Mouse (Mus musculus) embryonic facial prominence, embryonic 12.5 days (tissue): ENCODE results near the gene Clec2h. TPM values are rescaled to one million over a fixed set of nuclear protein-coding genes. Genes with fewer than 3 reads are reported as not detected.
"Not testable (repeated sequence)": the region's sequence is repeated elsewhere in the genome, so short reads cannot be mapped to it uniquely, and the experiment has no call there.

Experiments used
- ATAC-seq: fragments of 200-750 bp; cut with Nextera tagmentation; 2 replicates; pipeline ENCODE4 v1.8.0; 2017; ENCODE audit not compliant: insufficient number of reproducible peaks, insufficient read depth, low FRiP score, low TSS enrichment
- H3K27ac ChIP-seq: fragments of 300-500 bp; sonication (generic); 2 replicates; pipeline ENCODE4 v1.5.1; 2016; ENCODE audit warnings: mild to moderate bottlenecking
- H3K27me3 ChIP-seq: fragments of 300-500 bp; sonication (generic); 2 replicates; pipeline ENCODE4 v1.6.1; 2016; ENCODE audit warnings: mild to moderate bottlenecking, moderate library complexity
- H3K36me3 ChIP-seq: fragments of 300-500 bp; sonication (generic); 2 replicates; pipeline ENCODE4 v1.6.1; 2016; ENCODE audit warnings: mild to moderate bottlenecking
- H3K4me1 ChIP-seq: fragments of 300-500 bp; sonication (generic); 2 replicates; pipeline ENCODE4 v1.6.1; 2016
- H3K4me2 ChIP-seq: fragments of 300-500 bp; sonication (generic); replicated peaks from 2 replicates; pipeline ENCODE4 v1.6.1; 2016; ENCODE audit warnings: mild to moderate bottlenecking, moderate library complexity
- H3K4me3 ChIP-seq: fragments of 300-500 bp; sonication (generic); 2 replicates; pipeline ENCODE4 v1.5.1; 2016; ENCODE audit warnings: mild to moderate bottlenecking
- H3K9ac ChIP-seq: fragments of 300-500 bp; sonication (generic); 2 replicates; pipeline ENCODE4 v1.6.1; 2016; ENCODE audit warnings: mild to moderate bottlenecking, moderate library complexity
- H3K9me3 ChIP-seq: fragments of 300-500 bp; sonication (generic); 2 replicates; pipeline ENCODE4 v1.6.1; 2016; ENCODE audit warnings: mild to moderate bottlenecking, moderate library complexity
- WGBS: fragments of 180-500 bp; shearing (Covaris S2); methylation state at CpG from one replicate; pipeline ENCODE4 v1.1.7; 2016; 5-methylcytosine and 5-hydroxymethylcytosine counted together
- polyA plus RNA-seq: library from polyadenylated mRNA; unstranded; fragments of >200 nt; fragmentation: Nextera tagmentation; extraction: Ambion mirVana; gene quantifications from 2 replicates; pipeline ENCODE4 v1.2.1, GENCODE M21; 2016

Gene Clec2h
- polyA plus RNA-seq, 1 experiment from 2014 or later = not detected

GRCm38 (mm10) chr6:128645708-128646107, 16.5 kb upstream of the Clec2h start:
- H3K27me3 ChIP-seq, H3K4me2 ChIP-seq, ATAC-seq, H3K9me3 ChIP-seq, H3K4me3 ChIP-seq, H3K27ac ChIP-seq, H3K9ac ChIP-seq, H3K4me1 ChIP-seq, H3K36me3 ChIP-seq: not testable (repeated sequence)
- WGBS = 84% methylated on average over 12 of the region's 12 CpGs

- 79% methylated on average over 3 of the region's 3 CpGs for WGBS
- Histone ChIP-seq H3K27me3 (no peaks in the 10 kb centered on the region), H3K9me3 (no peaks in the 10 kb centered on the region), H3K9ac (no peak overlapping the region), H3K36me3 (no peaks in the 10 kb centered on the region), H3K4me1 (no peaks in the 10 kb centered on the region), H3K4me3 (no peak overlapping the region), H3K27ac (no peak overlapping the region), H3K4me2 (no peak overlapping the region)
- ATAC-seq = no peak
Observed at GRCm38 (mm10) chr6:128649681-128650080, 12.5 kb upstream of the Clec2h start.

GRCm38 (mm10) chr6:128650187-128650586, 12.0 kb upstream of the Clec2h start:
- no peak overlapping the region for H3K27ac ChIP-seq
- H3K4me1 ChIP-seq = no peaks in the 10 kb centered on the region
- H3K27me3 ChIP-seq = no peaks in the 10 kb centered on the region
- WGBS = 88% methylated on average over 1 of the region's 1 CpGs
- H3K4me2 ChIP-seq = no peak overlapping the region
- no peaks in the 10 kb centered on the region for H3K9me3 ChIP-seq
- no peak for ATAC-seq
- no peak overlapping the region for H3K4me3 ChIP-seq
- H3K9ac ChIP-seq = no peak overlapping the region
- no peaks in the 10 kb centered on the region for H3K36me3 ChIP-seq

GRCm38 (mm10) chr6:128650827-128651226, 11.4 kb upstream of the Clec2h start:
- H3K9ac ChIP-seq, H3K27me3 ChIP-seq, H3K4me1 ChIP-seq, H3K4me3 ChIP-seq, H3K36me3 ChIP-seq, H3K4me2 ChIP-seq, H3K27ac ChIP-seq, H3K9me3 ChIP-seq, ATAC-seq: not testable (repeated sequence)
- WGBS = 86% methylated on average over 7 of the region's 7 CpGs

GRCm38 (mm10) chr6:128652938-128653337, 9.2 kb upstream of the Clec2h start:
- Histone ChIP-seq H3K36me3 (no peaks in the 10 kb centered on the region), H3K4me3 (no peak overlapping the region), H3K27ac (no peak overlapping the region), H3K9ac (no peak overlapping the region), H3K27me3 (no peaks in the 10 kb centered on the region), H3K9me3 (no peaks in the 10 kb centered on the region), H3K4me1 (no peaks in the 10 kb centered on the region), H3K4me2 (no peak overlapping the region)
- no peak for ATAC-seq
- WGBS = 86% methylated on average over 1 of the region's 1 CpGs

- Histone ChIP-seq H3K4me2 (no peak overlapping the region), H3K9ac (no peak overlapping the region), H3K4me1 (no peaks in the 10 kb centered on the region), H3K36me3 (no peaks in the 10 kb centered on the region), H3K9me3 (no peaks in the 10 kb centered on the region), H3K4me3 (no peak overlapping the region), H3K27me3 (no peaks in the 10 kb centered on the region), H3K27ac (no peak overlapping the region)
- WGBS = 77% methylated on average over 1 of the region's 1 CpGs
- no peak for ATAC-seq
Observed at GRCm38 (mm10) chr6:128661249-128661648, 936 bp upstream of the Clec2h start.

- WGBS = 53% methylated on average over 4 of the region's 4 CpGs
- H3K9me3 ChIP-seq = no peaks in the 10 kb centered on the region
- H3K9ac ChIP-seq = no peak overlapping the region
- H3K36me3 ChIP-seq = no peaks in the 10 kb centered on the region
- no peak overlapping the region for H3K4me2 ChIP-seq
- H3K4me1 ChIP-seq = no peaks in the 10 kb centered on the region
- H3K4me3 ChIP-seq = no peak overlapping the region
- ATAC-seq = no peak
- H3K27me3 ChIP-seq = no peaks in the 10 kb centered on the region
- H3K27ac ChIP-seq = no peak overlapping the region
Observed at GRCm38 (mm10) chr6:128669936-128670335, 7.8 kb downstream of the Clec2h start.

- Histone ChIP-seq H3K4me3 (no peak overlapping the region), H3K4me1 (no peaks in the 10 kb centered on the region), H3K27me3 (no peaks in the 10 kb centered on the region), H3K4me2 (no peak overlapping the region), H3K27ac (no peak overlapping the region), H3K9me3 (no peaks in the 10 kb centered on the region), H3K9ac (no peak overlapping the region), H3K36me3 (no peaks in the 10 kb centered on the region)
- no peak for ATAC-seq
Observed at GRCm38 (mm10) chr6:128679574-128679973, 17.4 kb downstream of the Clec2h start.

- peak; percentile 56; the same call in 1 of the 2 replicates for ATAC-seq
- Histone ChIP-seq H3K4me1 (no peaks in the 10 kb centered on the region), H3K27me3 (no peaks in the 10 kb centered on the region), H3K36me3 (no peaks in the 10 kb centered on the region), H3K4me3 (no peak overlapping the region), H3K9ac (no peak overlapping the region), H3K4me2 (no peak overlapping the region), H3K27ac (no peak overlapping the region), H3K9me3 (no peaks in the 10 kb centered on the region)
- WGBS = 74% methylated on average over 3 of the region's 3 CpGs
Observed at GRCm38 (mm10) chr6:128701691-128702090, 39.5 kb downstream of the Clec2h start.

GRCm38 (mm10) chr6:128722959-128723358, 60.8 kb downstream of the Clec2h start, which contains the start of gene Klrb1:
Gene Klrb1, minus strand, starts transcription at chr6:128723059.
- Histone ChIP-seq H3K27ac (no peak within 1 kb of the TSS), H3K27me3 (no peaks in the 10 kb centered on the region), H3K4me2 (no peak within 1 kb of the TSS), H3K4me1 (no peaks in the 10 kb centered on the region), H3K4me3 (no peak within 1 kb of the TSS), H3K9ac (no peak within 1 kb of the TSS), H3K9me3 (no peaks in the 10 kb centered on the region), H3K36me3 (no peaks in the 10 kb centered on the region)
- 87% methylated on average over 4 of the region's 4 CpGs for WGBS
- ATAC-seq = no peak

Other genes starting within 250 kb of the Clec2h start
- gene Itfg2, start 237.5 kb upstream of the Clec2h start, polyA plus RNA-seq = 38.4 and 40.0 TPM in 2 replicates
- 502 TPM in 2 replicates for gene Fkbp4, start 223.7 kb upstream of the Clec2h start, polyA plus RNA-seq
- gene Pzp, start 135.7 kb upstream of the Clec2h start, polyA plus RNA-seq = 0.10 TPM in 1 of 2 replicates, not detected in the other
- gene A2ml1, start 80.8 kb upstream of the Clec2h start, polyA plus RNA-seq = 0.59 and 0.65 TPM in 2 replicates
- not detected in 2 replicates for gene Klrb1a, start 38.9 kb upstream of the Clec2h start, polyA plus RNA-seq
- not detected in 2 replicates for gene Klrb1, start 60.7 kb downstream of the Clec2h start, polyA plus RNA-seq
- gene Klrb1c, start 126.8 kb downstream of the Clec2h start, polyA plus RNA-seq = not detected in 2 replicates
- gene Gm44511, start 163.9 kb downstream of the Clec2h start, polyA plus RNA-seq = not detected in 2 replicates
- gene Klrb1b, start 163.9 kb downstream of the Clec2h start, polyA plus RNA-seq = not detected in 2 replicates
- gene Clec2i, start 225.2 kb downstream of the Clec2h start, polyA plus RNA-seq = not detected in 2 replicates
- gene BC035044, start 228.7 kb downstream of the Clec2h start, polyA plus RNA-seq = 0.79 and 1.2 TPM in 2 replicates